Mouse (Mus musculus) granulocyte monocyte progenitor cell, adult 5-6 weeks (primary cell): Measurements from ENCODE around the gene Cldn34b1. TPM values are rescaled to one million over a fixed set of nuclear protein-coding genes. Genes with fewer than 3 reads are reported as not detected.
"Not testable (repeated sequence)": the region's sequence is repeated elsewhere in the genome, so short reads cannot be mapped to it uniquely, and the experiment has no call there.

Experiments used
- ATAC-seq: replicated peaks from 2 replicates; pipeline ENCODE4 v1.8.0; 2016; ENCODE audit warnings: mild to moderate bottlenecking, moderate TSS enrichment, inconsistent platforms; ENCODE audit not compliant: poor library complexity, severe bottlenecking
- total RNA-seq, 2 experiments: library from RNA; stranded (forward) in 1 of 2; stranded (reverse) in 1 of 2; fragments of 200-712, 200-1000 nt in 1 of 2; fragments of >200 nt in 1 of 2; fragmentation: Nextera tagmentation in 1 of 2; gene quantifications; 2 replicates each; pipeline ENCODE4 v1.2.3; 2014 to 2017

Cldn34b1 gene
- not detected in 2 replicates for total RNA-seq (2014; fragmentation: Nextera tagmentation)
- total RNA-seq (2017): not detected in 2 replicates

DNA sequence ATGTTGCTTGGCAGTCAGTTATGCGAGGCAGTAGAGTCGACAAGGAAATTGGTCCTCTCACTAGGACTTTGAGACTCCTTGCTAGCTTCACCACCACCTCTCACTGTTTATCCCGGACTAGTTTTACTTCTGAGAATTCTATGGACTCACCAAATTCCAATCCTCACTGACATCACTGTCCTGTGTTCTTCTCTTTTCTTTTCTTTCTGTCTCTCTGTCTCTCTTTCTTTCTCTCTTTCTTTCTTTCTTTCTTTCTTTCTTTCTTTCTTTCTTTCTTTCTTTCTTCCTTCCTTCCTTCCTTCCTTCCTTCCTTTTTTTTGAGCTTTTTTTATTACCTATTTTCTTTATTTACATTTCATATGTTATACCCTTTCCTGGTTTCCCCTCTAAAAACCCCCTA, at the start of gene Cldn34b1:
TSS of gene Cldn34b1 (minus strand) at position 101 of the 400 bp plus-strand sequence.
- not testable (repeated sequence) for ATAC-seq

DNA sequence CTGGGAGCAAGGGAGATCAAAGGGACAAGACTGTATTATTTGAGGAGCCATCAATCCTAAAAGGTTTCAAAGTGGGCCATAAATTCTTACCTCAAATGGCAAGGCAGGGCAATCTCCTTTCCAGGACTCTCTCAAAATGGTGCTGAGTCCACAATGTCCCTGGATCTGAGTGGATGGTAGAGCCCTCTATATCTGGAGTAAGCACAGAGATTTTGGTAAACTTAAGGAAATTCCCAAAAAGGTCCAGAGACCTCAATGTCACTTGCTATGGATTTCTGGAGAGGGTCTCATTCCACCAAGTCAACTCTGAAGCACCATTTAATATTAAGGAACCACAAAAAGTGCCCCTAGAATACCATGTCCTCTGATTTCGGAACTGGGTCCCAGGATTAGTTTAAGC, 45.8 kb upstream of the Cldn34b1 start, which contains the start of gene Magea6:
TSS of gene Magea6 (minus strand) at position 101 of the 400 bp plus-strand sequence.
- not testable (repeated sequence) for ATAC-seq

Other genes with a start within 250 kb of the Cldn34b1 start
- gene Magea6, start 45.7 kb upstream of the Cldn34b1 start, total RNA-seq (2014; fragmentation: Nextera tagmentation): not detected in 2 replicates
- not detected in 2 replicates for gene Magea6, start 45.7 kb upstream of the Cldn34b1 start, total RNA-seq (2017)
- gene Magea3, start 59.2 kb upstream of the Cldn34b1 start, total RNA-seq (2014; fragmentation: Nextera tagmentation): not detected in 2 replicates
- gene Magea3, start 59.2 kb upstream of the Cldn34b1 start, total RNA-seq (2017): not detected in 2 replicates
- not detected in 2 replicates for gene Magea8, start 105.6 kb upstream of the Cldn34b1 start, total RNA-seq (2014; fragmentation: Nextera tagmentation)
- gene Magea8, start 105.6 kb upstream of the Cldn34b1 start, total RNA-seq (2017): not detected in 2 replicates
- gene Magea5, start 172.9 kb upstream of the Cldn34b1 start, total RNA-seq (2014; fragmentation: Nextera tagmentation): not detected in 2 replicates
- not detected in 2 replicates for gene Magea5, start 172.9 kb upstream of the Cldn34b1 start, total RNA-seq (2017)
- gene Magea1, start 199.5 kb upstream of the Cldn34b1 start, total RNA-seq (2014; fragmentation: Nextera tagmentation): not detected in 2 replicates
- gene Magea1, start 199.5 kb upstream of the Cldn34b1 start, total RNA-seq (2017): not detected in 2 replicates
- not detected in 2 replicates for gene Magea2, start 203.4 kb upstream of the Cldn34b1 start, total RNA-seq (2014; fragmentation: Nextera tagmentation)
- gene Magea2, start 203.4 kb upstream of the Cldn34b1 start, total RNA-seq (2017): not detected in 2 replicates
- gene Cldn34b2, start 238.1 kb upstream of the Cldn34b1 start, total RNA-seq (2014; fragmentation: Nextera tagmentation): not detected in 2 replicates
- gene Cldn34b2, start 238.1 kb upstream of the Cldn34b1 start, total RNA-seq (2017): not detected in 2 replicates